Mouse (Mus musculus) heart, embryonic 12.5 days (tissue): ENCODE results near the gene Cisd2. TPM values are rescaled to one million over a fixed set of nuclear protein-coding genes. Genes with fewer than 3 reads are reported as not detected.
A peak's percentile ranks its signal among the peaks of the same experiment; 100 is the strongest.

Experiments
- ATAC-seq: fragments of 200-750 bp; cut with Nextera tagmentation; 2 replicates; pipeline ENCODE4 v1.8.0; 2017; ENCODE audit warnings: moderate TSS enrichment, moderate library complexity; ENCODE audit not compliant: insufficient number of reproducible peaks, low FRiP score
- H3K27ac ChIP-seq: fragments of 300-500 bp; sonication (generic); 2 replicates; pipeline ENCODE4 v1.5.1; 2016; ENCODE audit warnings: mild to moderate bottlenecking, moderate library complexity; ENCODE audit not compliant: poor library complexity, severe bottlenecking
- H3K27me3 ChIP-seq: fragments of 300-500 bp; sonication (generic); replicated peaks from 2 replicates; pipeline ENCODE4 v1.6.1; 2016; ENCODE audit warnings: mild to moderate bottlenecking, moderate library complexity
- H3K36me3 ChIP-seq: fragments of 300-500 bp; sonication (generic); 2 replicates; pipeline ENCODE4 v1.6.1; 2016; ENCODE audit warnings: mild to moderate bottlenecking, moderate library complexity
- H3K4me1 ChIP-seq: fragments of 300-500 bp; sonication (generic); replicated peaks from 2 replicates; pipeline ENCODE4 v1.6.1; 2016; ENCODE audit warnings: mild to moderate bottlenecking
- H3K4me2 ChIP-seq: fragments of 300-500 bp; sonication (generic); 2 replicates; pipeline ENCODE4 v1.6.1; 2016; ENCODE audit warnings: mild to moderate bottlenecking, moderate library complexity
- H3K4me3 ChIP-seq: fragments of 300-500 bp; sonication (generic); 2 replicates; pipeline ENCODE4 v1.5.1; 2016; ENCODE audit warnings: mild to moderate bottlenecking
- H3K9ac ChIP-seq: fragments of 300-500 bp; sonication (generic); 2 replicates; pipeline ENCODE4 v1.6.1; 2016; ENCODE audit warnings: mild to moderate bottlenecking, moderate library complexity
- H3K9me3 ChIP-seq: fragments of 300-500 bp; sonication (generic); replicated peaks from 2 replicates; pipeline ENCODE4 v1.6.1; 2016; ENCODE audit warnings: mild to moderate bottlenecking, moderate library complexity
- WGBS: fragments of 180-500 bp; shearing (Covaris S2); methylation state at CpG from one replicate; pipeline ENCODE4 v1.1.7; 2016; 5-methylcytosine and 5-hydroxymethylcytosine counted together
- polyA plus RNA-seq: library from polyadenylated mRNA; unstranded; fragments of >200 nt; fragmentation: Nextera tagmentation; extraction: Ambion mirVana; gene quantifications from 2 replicates; pipeline ENCODE4 v1.2.1, GENCODE M21; 2016

Cisd2 gene
- 58.9 and 60.0 TPM in 2 replicates for polyA plus RNA-seq

DNA sequence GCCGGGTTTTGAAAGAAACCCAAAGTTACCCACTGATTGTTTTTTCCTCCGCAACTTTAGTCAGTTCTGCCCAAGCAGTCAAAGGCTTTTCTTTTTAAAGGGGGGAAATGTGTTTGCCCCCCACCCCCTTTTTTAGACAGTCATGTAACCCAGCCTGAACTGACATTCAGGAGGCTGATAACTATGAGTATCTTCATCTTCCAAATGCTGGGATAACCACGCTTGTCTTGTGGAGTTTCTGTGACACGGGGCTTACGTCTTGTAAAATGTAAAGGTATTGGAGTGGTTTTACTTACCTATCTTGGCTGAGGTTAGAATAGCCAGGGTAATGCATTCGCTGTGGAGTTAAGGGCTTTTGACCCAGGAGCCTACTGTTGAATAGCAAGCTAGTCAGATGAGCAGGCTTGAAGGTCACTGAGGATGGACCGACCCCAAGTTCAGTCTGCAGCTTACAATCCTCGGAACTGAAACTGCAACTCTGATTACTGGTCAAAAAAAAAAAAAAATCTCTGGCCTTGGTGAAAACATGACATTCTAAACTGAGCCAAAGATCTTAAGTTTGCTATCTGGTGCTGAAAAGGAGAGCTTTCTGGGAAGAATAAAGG is at the start of gene Cisd2:
Cisd2 (minus strand) TSS at position 318 of the 605 bp plus-strand sequence.
- Histone ChIP-seq H3K9me3 (no peaks in the 10 kb centered on the region), H3K36me3 (0 out of 2 replicates have a peak, but pooled peaks cover 4% of the 10 kb centered on the region), H3K27me3 (no peaks in the 10 kb centered on the region), H3K4me1 (0 out of 2 replicates have a peak, but pooled peaks cover 8% of the 10 kb centered on the region), H3K4me3 (peak within 1 kb of the TSS; percentile 63), H3K4me2 (peak within 1 kb of the TSS; percentile 67), H3K27ac (peak within 1 kb of the TSS; percentile 89), H3K9ac (peak within 1 kb of the TSS; percentile 86)
- under 1% methylated on average over 8 of the region's 8 CpGs for WGBS
- no peak; the same call in 1 of the 2 replicates for ATAC-seq

DNA sequence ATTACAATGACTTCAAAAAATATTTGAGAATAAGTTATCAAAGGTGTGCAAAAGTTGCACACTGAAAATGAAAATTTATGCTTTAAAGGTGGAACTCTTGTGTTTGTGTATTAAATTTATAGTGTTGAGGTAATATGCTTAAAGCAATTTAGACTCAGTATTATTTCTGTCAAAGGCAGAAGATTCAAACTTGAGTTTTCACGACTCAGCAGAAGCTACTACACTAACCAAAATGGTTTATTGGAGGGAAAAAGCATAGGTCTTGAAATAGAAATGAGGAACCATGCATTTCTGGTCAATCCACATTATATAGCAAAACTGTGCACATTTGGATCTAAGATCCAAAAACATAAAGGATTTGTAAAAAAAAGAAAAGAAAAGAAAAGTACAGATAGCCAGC is 47.1 kb upstream of the Cisd2 start:
- H3K27me3 ChIP-seq: no peaks in the 10 kb centered on the region
- H3K4me2 ChIP-seq: no peak overlapping the region
- no peak overlapping the region for H3K4me3 ChIP-seq
- H3K27ac ChIP-seq: no peak overlapping the region
- WGBS: 79% methylated on average over 1 of the region's 1 CpGs
- no peaks in the 10 kb centered on the region for H3K9me3 ChIP-seq
- H3K9ac ChIP-seq: no peak overlapping the region
- H3K4me1 ChIP-seq: 0 out of 2 replicates have a peak, but pooled peaks cover 3% of the 10 kb centered on the region
- no peaks in the 10 kb centered on the region for H3K36me3 ChIP-seq
- ATAC-seq: no peak

DNA sequence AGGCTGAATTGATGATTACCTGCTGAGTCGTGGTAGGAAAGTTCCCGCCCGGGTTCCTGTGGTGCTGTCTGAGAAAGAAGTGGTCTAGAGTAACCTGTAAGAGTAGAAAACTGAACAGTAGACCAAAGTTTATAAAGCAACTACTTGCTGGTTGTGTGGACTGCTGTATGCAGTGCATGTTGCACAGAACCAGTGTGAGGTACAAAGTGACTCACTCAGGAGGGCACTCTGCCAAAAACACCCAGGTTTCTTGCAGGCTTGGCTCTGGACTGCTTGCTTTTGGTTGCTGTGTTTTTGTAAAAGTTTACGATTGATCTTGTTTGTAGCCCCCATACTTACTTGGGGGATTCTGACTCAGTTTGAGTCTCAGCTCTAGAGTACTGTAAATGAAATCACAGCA is 46.2 kb upstream of the Cisd2 start:
- Histone ChIP-seq H3K27me3 (no peaks in the 10 kb centered on the region), H3K36me3 (no peaks in the 10 kb centered on the region), H3K27ac (no peak overlapping the region), H3K9ac (no peak overlapping the region), H3K4me3 (no peak overlapping the region), H3K4me1 (0 out of 2 replicates have a peak, but pooled peaks cover 3% of the 10 kb centered on the region), H3K9me3 (no peaks in the 10 kb centered on the region), H3K4me2 (no peak overlapping the region)
- WGBS: 48% methylated on average over 4 of the region's 4 CpGs
- no peak for ATAC-seq

DNA sequence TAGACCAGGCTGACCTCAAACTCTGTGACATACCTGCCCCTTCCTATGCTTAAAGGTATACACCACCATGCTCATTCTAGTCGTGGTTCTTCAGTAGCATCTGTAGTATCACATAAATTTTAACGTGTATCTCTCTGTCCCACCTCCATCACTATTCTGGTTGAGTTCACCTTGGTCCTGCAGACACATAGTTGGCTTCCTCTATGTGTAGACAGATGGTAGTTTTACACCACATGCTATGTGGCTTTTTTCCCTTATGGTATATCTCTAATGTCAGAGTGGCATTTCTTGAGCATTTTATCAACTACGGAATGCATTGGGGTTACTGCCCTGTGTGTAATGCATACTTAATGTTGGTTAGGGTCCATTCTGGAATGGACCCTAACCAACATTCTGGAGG is 45.4 kb upstream of the Cisd2 start:
- 46% methylated on average over 3 of the region's 3 CpGs for WGBS
- no peak overlapping the region for H3K27ac ChIP-seq
- H3K27me3 ChIP-seq: no peaks in the 10 kb centered on the region
- 0 out of 2 replicates have a peak, but pooled peaks cover 5% of the 10 kb centered on the region for H3K4me1 ChIP-seq
- no peak overlapping the region for H3K9ac ChIP-seq
- H3K4me2 ChIP-seq: no peak overlapping the region
- no peaks in the 10 kb centered on the region for H3K9me3 ChIP-seq
- no peak for ATAC-seq
- no peak overlapping the region for H3K4me3 ChIP-seq
- no peaks in the 10 kb centered on the region for H3K36me3 ChIP-seq

DNA sequence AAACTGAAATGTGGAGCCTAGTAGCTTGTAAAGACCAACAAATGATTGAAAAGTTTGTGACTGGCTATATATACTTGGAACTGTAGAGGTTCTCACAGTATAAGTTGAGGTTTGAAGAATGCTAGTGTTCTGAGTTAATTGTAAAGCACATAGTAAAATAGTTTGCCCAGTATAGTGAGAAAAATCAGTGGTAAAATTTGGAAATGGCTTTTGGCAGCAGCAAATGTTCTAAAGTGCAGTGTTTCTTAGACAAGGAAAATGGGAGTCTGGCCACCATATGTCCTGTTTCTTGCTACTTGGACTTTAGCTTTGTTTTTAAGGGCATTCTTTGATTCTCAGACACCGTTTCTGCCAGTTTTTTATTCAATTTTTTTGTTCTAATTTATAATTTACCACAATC is 44.7 kb upstream of the Cisd2 start:
- H3K4me3 ChIP-seq: no peak overlapping the region
- ATAC-seq: no peak
- peaks cover 2% of the 10 kb centered on the region; the same call in 1 of the 2 replicates for H3K36me3 ChIP-seq
- H3K9me3 ChIP-seq: no peaks in the 10 kb centered on the region
- H3K27me3 ChIP-seq: no peaks in the 10 kb centered on the region
- no peak overlapping the region for H3K9ac ChIP-seq
- no peak overlapping the region for H3K27ac ChIP-seq
- 0 out of 2 replicates have a peak, but pooled peaks cover 5% of the 10 kb centered on the region for H3K4me1 ChIP-seq
- 85% methylated on average over 1 of the region's 1 CpGs for whole genome bisulfite sequencing
- no peak overlapping the region for H3K4me2 ChIP-seq

DNA sequence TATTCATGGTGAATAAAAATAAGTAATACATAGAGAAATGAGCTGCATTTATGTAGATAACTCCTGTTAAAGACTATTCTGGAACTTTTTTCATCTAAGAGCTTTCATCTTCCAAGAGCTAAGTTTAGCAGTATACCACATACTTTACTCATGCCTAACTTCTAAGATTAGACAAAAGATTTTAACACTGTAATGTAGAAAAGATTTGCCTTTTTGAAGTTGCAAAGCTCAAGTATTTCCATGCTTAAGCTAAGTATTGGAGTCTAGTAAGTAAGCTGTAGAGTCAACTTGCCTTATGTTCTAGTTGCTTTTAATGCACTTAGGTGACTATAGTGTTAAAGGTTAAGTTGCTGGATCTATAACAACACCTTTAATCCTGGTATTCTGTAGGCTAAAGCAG is 35.3 kb upstream of the Cisd2 start:
- ATAC-seq: no peak
- H3K27me3 ChIP-seq: no peaks in the 10 kb centered on the region
- H3K27ac ChIP-seq: no peak overlapping the region
- H3K9me3 ChIP-seq: no peaks in the 10 kb centered on the region
- H3K36me3 ChIP-seq: peaks cover 39% of the 10 kb centered on the region
- no peak overlapping the region for H3K4me3 ChIP-seq
- no peak overlapping the region for H3K9ac ChIP-seq
- H3K4me1 ChIP-seq: no peaks in the 10 kb centered on the region
- H3K4me2 ChIP-seq: no peak overlapping the region

DNA sequence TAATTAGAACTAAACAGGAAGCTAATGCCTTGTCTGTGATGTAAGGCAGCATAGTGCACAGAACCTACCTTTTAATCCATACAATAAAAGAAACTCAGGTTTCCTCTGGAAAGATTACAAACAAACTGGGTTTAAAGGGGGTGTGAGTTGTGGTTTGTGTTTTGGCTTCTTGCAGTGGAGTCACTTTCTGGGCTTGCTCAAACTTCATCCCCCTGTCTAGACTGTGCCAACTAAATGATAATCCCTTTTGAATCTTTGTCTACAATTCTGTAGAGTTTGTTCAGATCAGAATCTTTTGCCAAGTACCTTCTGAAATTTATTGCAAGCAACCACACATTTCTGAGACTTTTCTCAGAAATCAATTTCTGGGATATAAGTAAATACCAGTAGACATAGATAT is 21.2 kb upstream of the Cisd2 start:
- peaks cover 12% of the 10 kb centered on the region for H3K4me1 ChIP-seq
- no peak overlapping the region for H3K4me3 ChIP-seq
- no peak overlapping the region for H3K9ac ChIP-seq
- ATAC-seq: no peak
- no peak overlapping the region for H3K27ac ChIP-seq
- peaks cover 14% of the 10 kb centered on the region for H3K36me3 ChIP-seq
- no peak overlapping the region for H3K4me2 ChIP-seq
- no peaks in the 10 kb centered on the region for H3K9me3 ChIP-seq
- H3K27me3 ChIP-seq: no peaks in the 10 kb centered on the region

DNA sequence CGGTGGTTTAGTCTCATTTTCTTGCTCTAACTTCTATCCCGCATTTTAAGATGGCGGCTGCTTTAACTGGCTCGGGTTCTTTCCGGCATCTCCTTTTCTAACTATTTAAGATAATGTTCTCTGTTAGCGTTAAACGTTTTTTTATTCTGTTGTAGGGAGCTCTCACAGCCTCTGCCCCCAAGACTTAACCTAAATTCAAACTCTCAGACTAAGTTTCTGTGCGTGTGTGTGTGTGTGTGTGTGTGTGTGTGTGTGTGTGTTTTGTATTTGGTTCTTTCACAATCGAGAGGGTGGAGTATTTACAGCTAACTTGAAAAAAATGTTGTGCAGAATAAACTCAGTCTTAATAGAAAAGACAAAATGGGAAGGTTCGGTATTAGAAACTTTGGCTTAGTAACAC is 16.9 kb upstream of the Cisd2 start:
- peak overlapping the region; percentile 83 for H3K4me3 ChIP-seq
- 37% methylated on average over 10 of the region's 10 CpGs for WGBS
- peak overlapping the region; percentile 86 for H3K4me2 ChIP-seq
- no peaks in the 10 kb centered on the region for H3K9me3 ChIP-seq
- peaks cover 5% of the 10 kb centered on the region; the same call in 1 of the 2 replicates for H3K36me3 ChIP-seq
- peak overlapping the region; percentile 99 for H3K9ac ChIP-seq
- peaks cover 17% of the 10 kb centered on the region for H3K4me1 ChIP-seq
- no peak overlapping the region for H3K27ac ChIP-seq
- no peaks in the 10 kb centered on the region for H3K27me3 ChIP-seq
- no peak for ATAC-seq

DNA sequence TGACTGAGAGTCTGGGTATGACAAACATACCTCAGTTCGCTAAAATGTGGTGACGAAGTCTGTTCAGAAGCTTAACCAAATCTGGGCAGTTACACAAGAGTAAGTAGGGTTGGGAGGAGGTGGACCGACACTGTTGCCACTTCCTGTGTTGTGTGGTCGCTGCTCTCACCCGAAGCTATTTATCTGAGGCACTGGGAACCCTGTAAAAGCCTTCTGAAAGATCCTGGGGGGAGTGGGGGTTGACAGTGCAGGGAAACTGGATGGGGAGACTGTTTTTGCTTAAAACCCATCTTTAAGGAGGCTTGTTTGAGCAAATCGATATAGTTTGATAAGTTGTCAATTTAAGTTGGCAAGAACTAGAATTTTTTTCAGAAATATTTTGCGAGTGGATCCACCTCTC is 16.5 kb upstream of the Cisd2 start:
- Histone ChIP-seq H3K27me3 (no peaks in the 10 kb centered on the region), H3K36me3 (peaks cover 5% of the 10 kb centered on the region; the same call in 1 of the 2 replicates), H3K9ac (peak overlapping the region; percentile 99), H3K27ac (peak overlapping the region; percentile 100; the same call in 1 of the 2 replicates), H3K4me1 (peaks cover 17% of the 10 kb centered on the region), H3K9me3 (no peaks in the 10 kb centered on the region), H3K4me2 (peak overlapping the region; percentile 86), H3K4me3 (peak overlapping the region; percentile 83)
- 16% methylated on average over 7 of the region's 7 CpGs for WGBS
- no peak for ATAC-seq

DNA sequence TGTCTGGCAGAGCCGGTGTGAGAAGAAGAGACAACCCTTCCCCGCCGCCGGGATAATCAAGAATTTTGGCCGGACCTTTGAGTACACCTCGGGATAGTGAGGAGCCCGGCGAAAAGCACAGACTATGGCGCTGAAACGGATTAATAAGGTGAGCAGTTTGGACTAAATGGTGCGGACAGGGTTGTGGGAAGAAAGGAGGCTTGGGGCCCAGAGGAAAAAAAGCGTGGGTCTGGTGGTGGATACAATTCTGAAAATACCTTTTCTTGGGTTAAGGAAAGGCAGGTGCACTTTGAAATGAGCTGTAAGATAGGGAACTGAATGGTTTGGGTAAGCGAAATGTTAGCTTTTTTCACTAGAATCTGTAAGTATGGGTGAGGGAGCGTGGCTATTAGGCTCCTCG is 15.9 kb upstream of the Cisd2 start:
- WGBS: 2% methylated on average over 15 of the region's 15 CpGs
- Histone ChIP-seq H3K9ac (peak overlapping the region; percentile 99), H3K9me3 (no peaks in the 10 kb centered on the region), H3K27ac (peak overlapping the region; percentile 100), H3K4me2 (peak overlapping the region; percentile 86), H3K36me3 (peaks cover 5% of the 10 kb centered on the region; the same call in 1 of the 2 replicates), H3K27me3 (no peaks in the 10 kb centered on the region), H3K4me1 (peaks cover 15% of the 10 kb centered on the region), H3K4me3 (peak overlapping the region; percentile 83)
- no peak for ATAC-seq

DNA sequence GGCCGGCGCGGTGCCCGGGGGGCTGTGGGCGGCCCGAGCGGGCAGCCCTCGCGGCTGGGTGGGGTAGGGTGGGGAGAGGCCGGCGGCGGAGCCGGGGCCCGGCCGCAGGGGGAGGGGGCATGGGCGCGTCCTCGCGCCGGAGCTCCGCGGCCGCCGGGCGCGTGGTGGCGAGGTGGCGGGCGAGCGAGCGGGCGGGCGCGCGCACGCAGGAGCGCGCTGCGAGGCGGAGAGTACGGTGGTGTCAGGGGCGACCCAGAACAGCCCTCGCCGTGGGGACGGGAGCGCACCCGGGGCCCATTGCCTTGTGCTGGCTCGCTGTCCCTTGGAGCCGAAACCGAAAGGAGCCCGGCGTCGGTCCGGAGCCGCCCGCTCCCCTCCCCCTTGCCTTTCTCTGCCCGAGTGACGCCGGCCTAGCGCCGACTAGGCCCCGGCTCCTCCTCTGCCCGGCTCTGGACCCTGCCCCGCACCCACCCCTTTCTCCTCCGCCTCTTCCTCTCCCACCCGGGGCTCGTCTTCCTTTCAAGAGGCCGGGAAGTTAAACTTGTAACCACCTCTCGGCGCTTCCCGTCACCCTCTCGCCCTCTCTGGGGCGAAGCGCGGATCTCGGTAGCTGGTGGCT is 15.3 kb upstream of the Cisd2 start:
- Histone ChIP-seq H3K4me1 (peaks cover 15% of the 10 kb centered on the region), H3K9me3 (no peaks in the 10 kb centered on the region), H3K27me3 (no peaks in the 10 kb centered on the region), H3K9ac (peak overlapping the region; percentile 99), H3K4me3 (peak overlapping the region; percentile 83), H3K27ac (peak overlapping the region; percentile 100), H3K4me2 (peak overlapping the region; percentile 86), H3K36me3 (peaks cover 5% of the 10 kb centered on the region; the same call in 1 of the 2 replicates)
- peak; percentile 76 for ATAC-seq
- WGBS: under 1% methylated on average over 38 of the region's 76 CpGs
